Mouse (Mus musculus) thymus, adult 2 months (tissue): ENCODE data around the gene Bod1.

Experiments
- CTCF ChIP-seq: fragments of 200-500 bp; IDR thresholded peaks from 2 replicates; pipeline ENCODE4 v1.5.1; 2012; ENCODE audit warnings: mild to moderate bottlenecking, control low read depth, low read length, moderate library complexity, borderline replicate concordance; ENCODE audit not compliant: control insufficient read depth, poor library complexity, insufficient read depth; ENCODE audit errors: extremely low read depth
- POLR2A ChIP-seq: fragments of 200-500 bp; IDR thresholded peaks from 2 replicates; pipeline ENCODE4 v1.6.1; 2012; ENCODE audit warnings: mild to moderate bottlenecking, low read length, control low read depth, moderate library complexity; ENCODE audit not compliant: control insufficient read depth, poor library complexity, insufficient read depth; ENCODE audit errors: extremely low read depth

- TF ChIP-seq CTCF (no peak), POLR2A (no peak)
Observed at GRCm38 (mm10) chr11:31628700-31629099, 43.0 kb downstream of the Bod1 start.
